Mouse (Mus musculus) kidney, adult 2 months (tissue): ENCODE data around the gene Gm20777.
"Not testable (repeated sequence)": the region's sequence is repeated elsewhere in the genome, so short reads cannot be mapped to it uniquely, and the experiment has no call there.

Experiments
- CTCF ChIP-seq: fragments of 200-500 bp; conservative IDR thresholded peaks from 2 replicates; pipeline ENCODE4 v1.5.1; 2011; ENCODE audit warnings: low read depth, mild to moderate bottlenecking, control low read depth, low read length, moderate library complexity, mixed read lengths; ENCODE audit not compliant: insufficient read depth, insufficient read length
- POLR2A ChIP-seq: fragments of 200-500 bp; IDR thresholded peaks from one replicate; pipeline ENCODE4 v1.6.1; 2011; ENCODE audit warnings: low read depth, low read length, control low read depth

GRCm38 (mm10) chrY:10752350-10752749, at the start of gene Gm20777:
- TF ChIP-seq POLR2A, CTCF: not testable (repeated sequence)
